Mouse (Mus musculus) Patski (cell line): Measurements from ENCODE around the gene Sema5a. TPM values are rescaled to one million over a fixed set of nuclear protein-coding genes. Genes with fewer than 3 reads are reported as not detected.

Experiments used
- ATAC-seq: fragments of 100-300 bp; one replicate; pipeline ENCODE4 v1.8.0; 2021
- CTCF ChIA-PET: fragments of 350-600 bp; sonication (Branson Sonifier 250); formaldehyde crosslinking; loops from one replicate; lab custom pipeline; 2022; ENCODE audit warnings: inconsistent platforms; lab: Charles Lee
- POLR2A ChIA-PET: fragments of 350-600 bp; sonication (Branson Sonifier 250); formaldehyde crosslinking; loops from one replicate; lab custom pipeline; 2022; ENCODE audit warnings: antibody characterized with exemption, inconsistent platforms; lab: Charles Lee
- DNase-seq: peaks from one replicate; pipeline ENCODE4 v3.0.0-alpha.2; 2011; ENCODE audit warnings: low read depth, low spot score
- H3K27me3 ChIP-seq: fragments of 371-371 bp; one replicate; pipeline ENCODE4 v1.5.1; 2021
- CTCF ChIP-seq: fragments of 100-300 bp; IDR thresholded peaks from one replicate; pipeline ENCODE4 v1.5.1; 2021
- in situ Hi-C: fragments of 300-500 bp; cut with MboI; formaldehyde crosslinking; loops from 3 replicates; pipeline ENCODE4 v1.11.1; 2018; ENCODE audit warnings: low pct_unique_long_range_greater_than_20kb, mixed read lengths
- polyA plus RNA-seq: library from polyadenylated mRNA; unstranded; gene quantifications from one replicate; pipeline ENCODE4 v1.2.3, GENCODE M21; 2021

Gene Sema5a
- polyA plus RNA-seq, 1 experiment from 2014 or later: 69.9 TPM

- peak; percentile 90 for ATAC-seq
- DNase-seq: no peak
- ChIA-PET CTCF (interaction anchor here (0.9 to 2.6 kb wide), 4 partner anchors 12 to 706 kb away, joined by 3 to 10 read pairs (median 4); no protein-coding TSS in a partner anchor), POLR2A (no interaction called here)
- peak; percentile 89 for TF ChIP-seq CTCF
- in situ Hi-C loops: no loop called here
- H3K27me3 ChIP-seq: peaks cover 8% of the 10 kb centered on the region
These were observed 473.8 kb downstream of the Sema5a start for GRCm38 (mm10) chr15:32718293-32718963.

GRCm38 (mm10) chr15:32718964-32719311 lies 474.3 kb downstream of the Sema5a start:
- POLR2A ChIA-PET: no interaction called here
- in situ Hi-C loops: no loop called here
- peaks cover 11% of the 10 kb centered on the region for H3K27me3 ChIP-seq
- ATAC-seq (no peak), DNase-seq (no peak)
- CTCF ChIA-PET: interaction anchor here (0.9 to 2.6 kb wide), 3 partner anchors 12 to 707 kb away, joined by 3 to 10 read pairs (median 3); no protein-coding TSS in a partner anchor
- TF ChIP-seq CTCF: peak; percentile 1

DNA sequence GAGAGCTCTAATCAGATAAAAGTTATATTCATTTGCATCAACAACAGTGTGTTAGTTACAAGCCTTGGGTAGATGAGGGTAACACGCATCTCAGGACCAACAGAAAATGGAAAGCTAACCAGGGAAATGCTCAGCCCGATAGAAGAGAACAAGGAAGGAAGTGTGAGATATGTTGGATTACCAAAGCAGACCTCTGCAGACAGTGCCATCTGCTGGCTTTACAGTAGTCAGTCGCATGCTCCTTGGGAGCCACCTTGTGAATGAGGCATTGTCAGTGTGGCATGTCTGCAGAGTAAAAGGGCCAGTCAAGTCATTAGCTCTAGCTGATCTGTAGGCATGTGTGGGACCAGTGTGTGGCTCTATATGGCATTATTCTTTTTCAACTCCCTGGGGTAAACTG lies 486.2 kb downstream of the Sema5a start:
- peaks cover 32% of the 10 kb centered on the region for H3K27me3 ChIP-seq
- CTCF ChIA-PET: interaction anchor here (1.1 to 1.6 kb wide), 5 partner anchors 11 to 722 kb away, joined by 3 to 5 read pairs (median 4); no protein-coding TSS in a partner anchor
- DNase-seq (no peak), ATAC-seq (peak; percentile 94)
- peak; percentile 81 for TF ChIP-seq CTCF
- in situ Hi-C loops: loop anchor here (25.0 kb wide), 2 partner anchors 894 to 1119 kb away; partner anchors contain the start of genes Cct5 and Fam173b
- POLR2A ChIA-PET: no interaction called here

Other genes with a start within 250 kb of the Sema5a start
- not detected for gene Tas2r119, start 67.5 kb upstream of the Sema5a start, polyA plus RNA-seq